Mouse (Mus musculus) heart, adult 2 months (tissue): ENCODE measurements at regions not wholly inside any gene's neighbourhood (a gene's known extent, or its start where the extent isn't known, plus 50 kb on each side); places are given as distances from the start of the nearest gene placed in this dataset.

Experiments used
- CTCF ChIP-seq: fragments of 200-600 bp; IDR thresholded peaks from 2 replicates; pipeline ENCODE4 v1.8.1; 2022; ENCODE audit warnings: antibody characterized with exemption, mild to moderate bottlenecking, moderate library complexity
- EP300 ChIP-seq: fragments of 200-500 bp; IDR thresholded peaks from 2 replicates; pipeline ENCODE4 v1.6.1; 2011; ENCODE audit warnings: low read depth, low read length, control low read depth; ENCODE audit not compliant: insufficient read depth
- POLR2A ChIP-seq: fragments of 200-500 bp; IDR thresholded peaks from 2 replicates; pipeline ENCODE4 v1.6.1; 2011; ENCODE audit warnings: mild to moderate bottlenecking, low read depth, low read length, control low read depth; ENCODE audit not compliant: insufficient read depth

DNA sequence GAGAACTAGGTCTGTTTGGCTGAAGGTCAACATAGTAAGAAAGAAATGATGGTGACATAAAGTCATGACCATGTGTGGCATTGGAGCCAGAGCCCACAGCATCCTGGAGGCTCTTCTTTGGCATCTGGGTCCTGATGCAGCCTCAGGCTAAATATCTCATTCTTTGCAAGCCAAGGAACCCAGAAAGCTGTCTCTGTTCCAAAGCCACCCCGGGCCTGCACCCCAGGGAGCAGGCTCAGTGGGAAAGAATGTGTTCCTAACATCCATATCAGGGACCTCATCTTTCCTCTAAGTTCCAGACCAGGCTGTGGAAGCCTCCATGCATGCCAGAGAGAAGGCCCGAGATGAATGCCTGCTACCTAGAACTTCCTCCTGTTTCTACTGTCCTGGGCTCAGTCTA lies 107.2 kb downstream of the Ngf start:
- TF ChIP-seq CTCF (no peak), POLR2A (no peak), EP300 (no peak)
